Mouse (Mus musculus) heart, postnatal 4 days (tissue): Measurements from ENCODE around the gene Gm6020. TPM values are rescaled to one million over a fixed set of nuclear protein-coding genes. Genes with fewer than 3 reads are reported as not detected.

Experiments used
- total RNA-seq, 2 experiments: library from RNA; stranded (reverse); gene quantifications; 2 replicates each; pipeline ENCODE4 v1.2.3; 2021

Gene Gm6020
- total RNA-seq, 2 experiments from 2014 or later = not detected

Other genes with a start within 250 kb of the Gm6020 start
- 10 to 100 TPM; 18.8 to 19.1 TPM for gene Zfp950, start 43.0 kb upstream of the Gm6020 start, total RNA-seq
- under 1 TPM in 1 of 2 experiments, not detected in 1; 0.45 TPM for gene Gm7102, start 7.6 kb upstream of the Gm6020 start, total RNA-seq
- gene Csf2ra, start 44.5 kb downstream of the Gm6020 start, total RNA-seq = 10 to 100 TPM; 15.0 to 17.5 TPM
- gene Gm21060, start 113.2 kb downstream of the Gm6020 start, total RNA-seq = not detected